Mouse (Mus musculus): ENCODE measurements at regions not wholly inside any gene's neighbourhood (a gene's known extent, or its start where the extent isn't known, plus 50 kb on each side); places are given as distances from the start of the nearest gene placed in this dataset.

DNA sequence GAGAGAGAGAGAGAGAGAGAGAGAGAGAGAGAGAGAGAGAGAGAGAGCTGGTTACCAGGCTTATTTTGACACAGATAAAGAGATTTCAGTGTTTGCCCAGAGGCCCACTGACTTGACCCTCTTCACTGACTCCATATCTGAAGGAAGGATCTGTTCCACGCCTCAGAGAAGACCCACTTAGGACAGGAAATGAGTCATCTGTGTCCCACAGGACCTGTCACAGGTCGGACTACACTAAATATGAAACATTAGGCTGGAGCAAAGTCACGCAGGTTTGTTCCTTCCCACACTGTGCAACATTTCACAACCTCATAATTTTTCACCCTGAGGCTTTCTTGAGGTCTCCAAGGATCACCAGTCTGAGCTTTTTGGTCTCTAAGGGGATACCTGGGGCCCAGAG, 96.5 kb upstream of the Lpp start:
- no peak for TF ChIP-seq POLR2A (IDR thresholded peaks at IDR 0.05; ENCODE audit: borderline replicate concordance, insufficient read depth, low read length)
- TF ChIP-seq CTCF (IDR thresholded peaks at IDR 0.05; ENCODE audit: borderline replicate concordance, insufficient read depth, low read depth, low read length), result no peak

Data from cerebellum, adult 2 months (tissue).